Mouse (Mus musculus) thymus, postnatal 4 days (tissue): ENCODE measurements at regions not wholly inside any gene's neighbourhood (a gene's known extent, or its start where the extent isn't known, plus 50 kb on each side); places are given as distances from the start of the nearest gene placed in this dataset.
A peak's percentile ranks its signal among the peaks of the same experiment; 100 is the strongest.

ENCODE experiments used
- DNase-seq: peaks from one replicate; pipeline ENCODE4 v3.0.0; 2021

DNA sequence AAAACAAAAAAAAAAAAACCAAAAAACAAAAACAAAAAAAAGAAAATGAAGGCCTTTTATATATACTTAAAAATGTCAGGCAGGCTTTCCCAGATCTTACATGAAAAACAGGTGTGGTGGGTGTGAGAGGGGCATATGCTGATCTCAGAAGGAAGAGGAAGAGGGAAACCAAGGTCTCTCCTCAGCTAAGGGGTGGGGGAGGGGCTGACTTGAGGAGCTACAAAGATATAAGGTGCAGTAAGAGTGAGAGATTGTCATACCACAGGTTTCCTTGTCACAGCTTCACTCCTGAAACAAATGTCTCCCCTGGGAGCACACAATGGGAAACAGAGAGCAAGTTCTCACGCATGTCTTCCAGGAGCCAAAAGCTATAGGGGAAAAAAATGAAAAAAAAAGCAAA, 440.0 kb downstream of the Tns3 start:
- DNase-seq = peak; percentile 62

- no peak for DNase-seq
Observed at GRCm38 (mm10) chr11:8220618-8221017, 443.7 kb downstream of the Tns3 start.

DNA sequence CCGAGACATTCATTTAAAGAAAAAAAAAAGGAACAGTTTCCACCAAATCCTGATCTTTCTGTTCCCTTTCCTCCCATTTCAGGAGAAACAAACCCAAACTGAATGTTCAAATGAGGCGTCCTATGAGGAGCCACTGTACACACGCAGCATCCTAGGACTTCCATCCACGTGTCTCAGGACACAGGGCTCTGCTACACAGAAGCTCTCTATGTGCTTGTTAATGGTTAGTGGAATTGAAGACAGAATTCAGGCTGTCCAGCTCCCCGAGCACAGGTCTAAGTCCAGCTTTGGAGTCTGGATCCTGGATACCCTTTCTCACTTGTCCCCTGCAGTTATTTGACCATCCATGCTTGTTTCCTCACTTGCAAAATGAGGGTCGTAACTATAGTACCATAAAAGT, 444.4 kb downstream of the Tns3 start:
- DNase-seq = no peak

- DNase-seq = no peak
Observed at GRCm38 (mm10) chr11:8215634-8216033, 448.7 kb downstream of the Tns3 start.

DNA sequence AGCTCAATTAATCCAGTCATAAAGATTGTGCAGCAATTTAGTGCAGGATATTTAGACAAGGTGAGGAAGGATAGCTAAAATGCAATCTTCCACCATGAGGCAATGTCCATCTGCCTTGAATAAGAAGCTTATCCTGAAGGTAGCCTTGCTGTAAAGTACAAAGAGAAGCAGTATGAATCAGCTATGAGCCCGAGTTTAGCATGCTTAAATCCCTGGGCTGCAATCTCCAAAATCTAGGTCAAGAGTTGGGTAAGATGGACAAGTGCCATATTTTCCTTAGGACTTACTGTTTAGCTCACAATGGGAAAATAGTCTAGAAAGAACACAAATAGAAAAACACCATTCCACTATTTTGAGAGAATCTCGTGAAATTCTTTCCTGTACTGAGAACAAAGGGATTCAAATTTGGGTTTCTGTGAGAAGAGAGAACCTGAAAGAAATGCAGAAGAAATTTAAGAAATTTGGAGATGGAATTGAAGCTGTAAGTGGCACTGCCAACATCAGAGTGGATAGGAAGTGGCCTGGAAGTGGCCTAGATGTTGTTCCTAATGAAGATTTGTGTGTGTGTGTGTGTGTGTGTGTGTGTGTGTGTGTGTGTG, 449.9 kb downstream of the Tns3 start:
- DNase-seq = no peak

DNA sequence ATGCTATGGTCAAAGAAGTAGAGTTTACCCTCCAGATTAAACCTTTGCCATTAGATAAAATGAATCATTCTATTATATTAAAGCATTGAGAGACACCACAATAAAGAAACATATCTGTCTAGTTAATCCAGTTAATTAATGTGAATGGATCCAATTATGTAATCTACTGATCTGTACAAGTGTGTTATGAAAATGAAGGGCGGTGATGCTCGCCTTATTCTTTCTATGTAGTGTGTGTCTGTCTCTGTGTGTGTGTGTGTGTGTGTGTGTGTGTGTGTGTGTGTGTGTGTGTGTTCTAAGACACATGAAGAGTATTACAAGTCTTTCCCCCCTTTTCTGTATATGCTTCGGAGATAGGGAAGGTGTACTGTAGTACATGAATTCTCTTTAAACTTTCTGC, 451.2 kb downstream of the Tns3 start:
- no peak for DNase-seq

DNA sequence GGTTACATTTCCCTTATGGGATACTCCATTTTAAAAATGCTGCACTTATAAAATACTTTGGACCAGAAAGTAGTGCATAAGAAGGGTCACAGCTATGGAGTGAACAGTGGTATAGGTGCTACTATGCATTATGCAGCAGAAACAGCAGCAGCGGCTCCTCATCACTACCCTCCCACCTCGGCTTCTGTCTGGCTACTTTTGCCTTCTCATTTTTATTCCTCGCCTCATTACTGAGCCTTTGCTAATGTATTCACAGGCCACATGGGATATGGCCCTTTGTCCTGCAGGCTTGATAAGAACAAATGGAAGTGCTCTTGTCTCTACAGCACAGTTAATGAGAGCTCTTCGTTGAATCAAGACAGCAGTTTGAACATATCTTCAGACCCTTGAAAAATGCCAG, 451.6 kb downstream of the Tns3 start:
- no peak for DNase-seq

GRCm38 (mm10) chr11:8209041-8209440, 455.3 kb downstream of the Tns3 start:
- no peak for DNase-seq

DNA sequence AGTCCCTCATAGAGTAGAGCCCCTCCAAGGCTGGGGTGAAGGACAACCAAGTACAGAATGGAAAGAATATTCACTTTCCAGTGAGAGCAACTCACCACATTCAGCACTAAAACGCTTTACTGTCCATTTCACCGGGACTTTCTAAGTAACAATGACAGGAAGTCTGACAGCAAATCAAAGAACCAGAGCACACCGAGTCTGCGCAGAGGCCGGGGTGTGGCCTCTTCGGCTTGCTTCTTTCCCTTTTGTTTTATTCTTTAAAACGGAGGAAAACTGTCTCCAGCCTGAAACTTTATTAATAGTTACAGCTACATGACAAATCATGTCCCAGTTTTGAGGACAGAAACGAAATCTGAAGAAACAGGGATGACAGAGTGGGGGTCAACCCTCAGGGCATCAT, 465.0 kb downstream of the Tns3 start:
- DNase-seq = no peak
